Mouse (Mus musculus) heart, adult 2 months (tissue): ENCODE data around the gene Elovl5.

Experiments used
- CTCF ChIP-seq: fragments of 200-600 bp; IDR thresholded peaks from 2 replicates; pipeline ENCODE4 v1.8.1; 2022; ENCODE audit warnings: antibody characterized with exemption, mild to moderate bottlenecking, moderate library complexity
- EP300 ChIP-seq: fragments of 200-500 bp; IDR thresholded peaks from 2 replicates; pipeline ENCODE4 v1.6.1; 2011; ENCODE audit warnings: low read depth, low read length, control low read depth; ENCODE audit not compliant: insufficient read depth
- POLR2A ChIP-seq: fragments of 200-500 bp; IDR thresholded peaks from 2 replicates; pipeline ENCODE4 v1.6.1; 2011; ENCODE audit warnings: mild to moderate bottlenecking, low read depth, low read length, control low read depth; ENCODE audit not compliant: insufficient read depth

DNA sequence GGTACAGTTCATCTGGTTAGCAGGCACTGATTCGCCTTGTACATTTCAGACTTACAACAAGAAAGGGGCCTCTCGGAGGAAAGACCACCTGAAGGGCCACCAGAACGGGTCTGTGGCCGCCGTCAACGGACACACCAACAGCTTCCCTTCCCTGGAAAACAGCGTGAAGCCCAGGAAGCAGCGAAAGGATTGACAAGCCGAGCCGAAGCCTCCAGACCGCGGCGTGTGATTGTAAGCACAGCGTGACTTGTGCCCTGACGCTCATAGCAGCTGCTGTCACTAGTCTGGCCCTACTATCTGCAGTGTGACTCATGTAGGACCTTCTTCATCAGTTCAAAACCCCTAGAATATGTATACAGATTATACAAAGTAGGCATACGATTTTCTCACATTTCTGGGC lies 65.5 kb downstream of the Elovl5 start:
- TF ChIP-seq EP300, result no peak
- TF ChIP-seq CTCF, result no peak
- no peak for TF ChIP-seq POLR2A
